Mouse (Mus musculus): ENCODE measurements around the gene Dguok.

DNA sequence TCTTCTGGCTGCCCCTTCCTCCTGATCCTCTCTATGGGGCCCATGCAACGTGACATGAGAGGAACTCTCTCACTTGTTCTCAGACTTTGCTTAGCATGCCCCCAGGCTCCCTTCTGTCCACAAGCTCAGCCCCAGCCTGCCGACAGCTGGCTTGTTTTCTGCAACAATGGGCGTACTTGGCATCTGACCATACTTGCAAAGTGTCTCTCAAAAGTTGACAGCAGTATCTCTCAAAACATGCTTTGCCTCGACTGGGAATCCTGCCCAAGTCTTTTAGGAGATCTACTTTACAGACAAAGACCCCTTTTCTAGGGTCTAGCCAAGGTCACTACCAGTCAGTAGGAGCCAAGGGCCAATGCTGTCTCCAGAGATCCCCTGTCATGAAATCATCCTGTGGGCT is 20.9 kb downstream of the Dguok start:
- no peak for TF ChIP-seq CTCF (conservative IDR thresholded peaks at IDR 0.05; ENCODE audit: insufficient read depth, insufficient read length, low read depth, low read length)
- no peak for TF ChIP-seq POLR2A (IDR thresholded peaks at IDR 0.05; ENCODE audit: low read depth, low read length)

Data from kidney, adult 2 months (tissue).